Mouse (Mus musculus) ovary, adult 2 months (tissue): Measurements from ENCODE around the gene Ccdc86. TPM values are rescaled to one million over a fixed set of nuclear protein-coding genes. Genes with fewer than 3 reads are reported as not detected.

Source experiments
- polyA plus RNA-seq: library from polyadenylated mRNA; depleted of rRNA; stranded (reverse); fragments of >200 nt; gene quantifications from 2 replicates; pipeline ENCODE4 v1.2.3, GENCODE M21; 2012; rRNA removed

Ccdc86 gene
- polyA plus RNA-seq: 9.0 and 11.2 TPM in 2 replicates

DNA sequence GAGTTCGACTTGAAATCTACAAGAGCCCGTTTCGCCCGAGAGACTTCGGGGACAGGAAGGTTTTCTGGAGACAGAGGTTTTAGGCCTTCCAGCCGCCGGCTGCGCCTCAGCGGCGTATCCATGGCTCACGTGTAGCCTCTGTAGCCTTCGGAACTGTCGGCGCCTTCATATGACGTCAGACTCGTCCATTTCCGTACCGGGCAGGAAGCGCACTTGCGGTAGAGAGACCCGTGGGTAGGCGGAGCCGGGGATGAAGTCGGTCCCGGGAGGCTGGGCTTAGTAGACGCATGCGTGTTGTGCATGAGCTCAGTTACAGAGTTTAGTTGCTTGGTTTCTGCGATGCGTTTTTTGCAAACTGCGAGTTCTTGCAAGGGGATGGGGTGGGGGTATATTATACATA lies at the start of gene Ccdc86:
Gene Ccdc86, minus strand, starts transcription at position 155 of the 400 bp plus-strand sequence.

GRCm38 (mm10) chr19:10993150-10993549 lies 44.1 kb upstream of the Ccdc86 start, which contains the start of gene Ms4a15:
Gene Ms4a15 (minus strand): TSS chr19:10993250.

DNA sequence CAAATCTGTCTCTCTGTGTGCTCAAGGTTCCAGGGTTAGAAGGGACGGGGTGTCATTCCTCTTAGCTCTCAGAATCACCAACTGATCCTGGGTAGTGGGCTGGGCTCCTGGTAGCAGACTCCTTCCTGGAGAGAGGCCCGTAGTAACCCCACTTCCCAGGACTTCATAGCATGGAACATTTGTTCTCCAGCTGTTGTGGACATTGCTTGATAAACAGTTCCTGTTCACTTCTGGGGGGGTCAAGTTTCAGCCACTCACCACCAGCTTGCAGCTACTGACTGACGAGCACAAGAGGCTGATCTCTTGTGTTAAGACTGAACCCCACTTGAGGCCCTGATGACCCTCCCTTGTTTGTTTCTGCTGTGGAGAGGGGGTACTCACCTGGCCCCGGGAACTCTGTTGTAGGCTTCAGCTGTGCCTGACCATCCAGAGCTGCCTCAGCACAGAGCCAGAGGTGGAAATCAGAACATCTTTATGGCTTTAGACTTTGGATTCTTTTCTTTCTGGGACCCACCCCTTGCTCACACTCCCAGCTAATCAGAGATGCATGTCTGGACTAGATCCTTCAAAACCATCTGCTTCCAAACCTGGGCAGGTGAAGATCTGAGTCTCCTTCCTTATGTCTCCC lies 25.3 kb upstream of the Ccdc86 start, which contains the start of gene Ms4a10:
Gene Ms4a10, minus strand, starts transcription at position 433 of the 628 bp plus-strand sequence.

GRCm38 (mm10) chr19:10937110-10937563 lies 11.9 kb downstream of the Ccdc86 start, which contains the start of gene Ptgdr2:
Gene Ptgdr2 (plus strand): TSS chr19:10937160.

GRCm38 (mm10) chr19:10920532-10920931 lies 28.5 kb downstream of the Ccdc86 start, which contains the start of gene Zp1:
Gene Zp1 (minus strand): TSS chr19:10920632.

DNA sequence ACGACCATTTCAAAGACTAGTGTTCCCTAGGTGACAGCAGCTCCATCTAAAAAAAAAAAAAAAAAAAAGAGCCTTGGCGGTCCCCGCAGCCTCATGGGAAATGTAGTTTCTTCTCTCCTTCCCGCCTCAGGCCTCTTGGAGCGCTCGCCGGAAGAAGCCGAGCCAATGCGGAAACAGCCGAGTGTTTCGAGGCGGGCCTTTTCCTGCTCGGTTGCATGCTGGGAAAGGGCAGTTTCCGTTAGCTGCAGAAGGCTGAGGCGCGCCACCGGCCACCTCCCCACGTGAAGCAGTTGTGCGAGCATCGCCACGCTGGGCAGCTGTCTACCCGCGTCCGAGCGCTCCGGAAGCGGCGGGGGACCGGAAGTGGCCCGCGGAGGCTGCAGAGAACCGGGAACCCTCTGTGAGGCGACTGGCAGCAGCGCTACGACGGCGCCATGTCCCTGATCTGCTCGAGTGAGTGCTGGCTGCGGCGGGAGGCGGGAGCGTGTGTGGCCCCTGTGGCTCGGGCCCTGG lies 54.0 kb downstream of the Ccdc86 start, which contains the start of gene Prpf19:
Gene Prpf19, plus strand, starts transcription at position 216 of the 513 bp plus-strand sequence.

Other genes starting within 250 kb of the Ccdc86 start
- gene Cd5, start 210.3 kb downstream of the Ccdc86 start, polyA plus RNA-seq: 0.25 and 0.53 TPM in 2 replicates
- gene Cd6, start 119.2 kb downstream of the Ccdc86 start, polyA plus RNA-seq: 0.24 and 1.2 TPM in 2 replicates
- 9.7 and 11.8 TPM in 2 replicates for gene Slc15a3, start 109.5 kb downstream of the Ccdc86 start, polyA plus RNA-seq
- 155 and 161 TPM in 2 replicates for gene Tmem132a, start 79.3 kb downstream of the Ccdc86 start, polyA plus RNA-seq
- gene Tmem109, start 67.3 kb downstream of the Ccdc86 start, polyA plus RNA-seq: 150 and 163 TPM in 2 replicates
- gene Prpf19, start 54.0 kb downstream of the Ccdc86 start, polyA plus RNA-seq: 428 and 499 TPM in 2 replicates
- gene Zp1, start 28.6 kb downstream of the Ccdc86 start, polyA plus RNA-seq: 42.9 and 63.2 TPM in 2 replicates
- gene Ptgdr2, start 12.1 kb downstream of the Ccdc86 start, polyA plus RNA-seq: 7.2 and 9.1 TPM in 2 replicates
- 1.4 and 4.0 TPM in 2 replicates for gene Ms4a10, start 25.4 kb upstream of the Ccdc86 start, polyA plus RNA-seq
- gene Ms4a15, start 44.0 kb upstream of the Ccdc86 start, polyA plus RNA-seq: 0.15 and 0.28 TPM in 2 replicates
- 0.39 and 0.58 TPM in 2 replicates for gene Ms4a18, start 68.8 kb upstream of the Ccdc86 start, polyA plus RNA-seq
- 1.2 and 1.4 TPM in 2 replicates for gene Ms4a8a, start 131.8 kb upstream of the Ccdc86 start, polyA plus RNA-seq
- gene 1700017D01Rik, start 181.6 kb upstream of the Ccdc86 start, polyA plus RNA-seq: not detected in 2 replicates
- gene 1700025F22Rik, start 216.1 kb upstream of the Ccdc86 start, polyA plus RNA-seq: not detected in 2 replicates
- gene Ms4a13, start 247.5 kb upstream of the Ccdc86 start, polyA plus RNA-seq: not detected in 2 replicates